Mouse (Mus musculus) heart, postnatal 25 days (tissue): ENCODE data around the gene Sf3a2. TPM values are rescaled to one million over a fixed set of nuclear protein-coding genes. Genes with fewer than 3 reads are reported as not detected.

Experiments
- DNase-seq: peaks from one replicate; pipeline ENCODE4 v3.0.0; 2022; ENCODE audit warnings: low spot score
- intact Hi-C: fragments of 180-260 bp; cut with DNase I; formaldehyde crosslinking; loops from one replicate; pipeline ENCODE4 v1.15.1; 2025
- total RNA-seq, 2 experiments: library from RNA; stranded (reverse); gene quantifications; 2 replicates each; pipeline ENCODE4 v1.2.3; 2021

Gene Sf3a2
- total RNA-seq = 10 to 100 TPM; 29.6 to 29.9 TPM

- intact Hi-C loops = loop anchor here (2.0 kb wide), 1 partner anchor 28 kb away; the partner anchor contains the start of gene Oaz1
- DNase-seq = peak; percentile 91
Observed at GRCm38 (mm10) chr10:80798150-80799006, at the start of gene Sf3a2, which contains the start of gene Plekhj1. Gene Sf3a2, plus strand, starts transcription at chr10:80798198. Gene Plekhj1, minus strand, starts transcription at chr10:80798626.

DNA sequence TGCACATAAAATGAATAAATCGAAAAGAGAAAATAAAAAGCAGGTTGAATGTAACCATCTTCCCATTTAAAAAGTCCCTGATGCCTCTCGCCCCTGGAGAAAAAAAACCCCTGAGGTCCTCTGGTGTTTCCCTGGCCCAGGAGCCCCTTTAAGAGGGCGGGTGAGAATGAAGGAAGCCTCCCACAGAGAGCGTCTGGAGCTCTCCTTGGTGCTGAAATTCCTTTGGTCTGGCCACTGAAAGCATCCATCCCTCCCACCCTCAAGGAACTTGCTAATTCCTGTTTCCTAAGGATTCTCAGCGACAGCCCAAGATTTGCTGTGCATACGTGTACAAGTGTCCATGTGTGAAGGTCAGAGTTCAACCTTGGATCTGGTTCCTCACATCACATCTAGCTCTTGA lies 49.4 kb upstream of the Sf3a2 start:
- DNase-seq = no peak
- intact Hi-C loops = loop anchor here (1.0 to 5.0 kb wide), 3 partner anchors 59 to 249 kb away; partner anchors contain the start of gene Amh

DNA sequence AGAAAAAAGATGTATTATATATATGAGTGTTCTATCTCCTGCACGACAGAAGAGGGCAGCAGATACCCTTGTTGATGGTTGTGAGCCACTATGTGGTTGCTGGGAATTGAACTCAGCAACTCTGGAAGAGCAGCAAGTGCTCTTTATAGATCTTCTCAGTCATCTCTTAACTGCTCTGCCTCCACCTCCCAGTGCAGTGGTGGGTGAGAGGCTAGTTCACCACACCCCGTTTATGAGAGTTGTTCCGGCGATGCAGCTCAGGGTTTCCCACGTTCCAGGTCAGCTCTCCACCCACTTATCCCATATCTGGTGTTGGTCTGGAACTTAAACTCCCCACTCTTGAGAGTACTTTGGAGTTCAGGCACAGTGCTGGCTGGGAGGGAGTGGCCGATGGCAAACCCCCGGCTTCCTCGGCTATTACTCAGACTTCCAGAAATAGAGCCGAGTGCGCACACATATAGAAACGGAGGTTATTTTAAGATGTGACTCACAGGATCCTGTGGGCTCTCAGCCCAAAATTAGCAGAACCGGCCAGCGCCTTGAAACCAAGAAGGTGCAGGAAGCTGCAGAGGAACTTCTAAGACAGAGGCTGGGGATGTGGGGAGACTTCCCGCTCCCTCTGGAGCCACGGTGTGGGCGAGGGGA lies 46.7 kb upstream of the Sf3a2 start:
- intact Hi-C loops = loop anchor here (1.0 kb wide), 1 partner anchor 23 kb away; no protein-coding TSS in a partner anchor
- peak; percentile 69 for DNase-seq

GRCm38 (mm10) chr10:80752079-80752625 lies 45.8 kb upstream of the Sf3a2 start:
- DNase-seq = peak; percentile 61
- intact Hi-C loops = no loop called here

GRCm38 (mm10) chr10:80754594-80755290 lies 43.3 kb upstream of the Sf3a2 start, which contains the start of gene Dot1l:
Gene Dot1l, plus strand, starts transcription at chr10:80755206.
- peak; percentile 97 for DNase-seq
- intact Hi-C loops = no loop called here

DNA sequence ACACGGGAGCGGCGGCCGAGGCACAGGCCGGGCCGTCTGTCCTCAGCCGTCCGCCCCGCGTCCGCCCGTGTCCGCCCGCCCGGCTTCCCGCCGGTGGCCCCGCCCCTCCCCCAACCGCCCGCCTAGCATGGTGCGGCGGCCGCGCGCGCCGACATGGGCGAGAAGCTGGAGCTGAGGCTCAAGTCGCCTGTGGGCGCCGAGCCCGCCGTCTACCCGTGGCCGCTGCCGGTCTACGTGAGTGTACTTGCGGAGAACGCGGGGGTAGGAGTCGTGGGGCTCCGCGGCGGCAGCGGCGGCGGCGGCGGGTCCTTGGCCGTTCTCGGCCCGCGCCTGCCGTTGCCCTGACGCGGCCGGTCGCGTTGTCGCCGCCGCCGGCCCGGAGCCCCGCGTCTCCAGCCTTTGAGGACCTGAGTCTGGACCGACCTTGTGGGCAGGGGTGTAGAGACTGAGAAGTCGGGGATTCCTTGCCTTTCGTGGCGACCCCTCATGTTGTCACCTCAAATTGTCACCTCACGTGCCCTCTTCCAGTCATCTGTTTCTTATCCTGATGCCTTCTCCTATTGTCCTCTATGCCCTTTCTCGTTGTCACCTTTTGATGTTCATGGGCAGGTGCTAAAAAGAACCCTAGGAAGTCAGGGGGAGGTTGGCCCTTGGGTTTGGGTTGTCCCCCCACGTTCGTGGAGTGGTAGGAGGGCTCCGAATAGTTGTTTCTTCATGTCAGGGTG lies 42.5 kb upstream of the Sf3a2 start:
- DNase-seq = no peak
- intact Hi-C loops = loop anchor here (2.0 kb wide), 1 partner anchor 19 kb away; no protein-coding TSS in a partner anchor

- DNase-seq = no peak
- intact Hi-C loops = loop anchor here (2.0 kb wide), 1 partner anchor 19 kb away; no protein-coding TSS in a partner anchor
Observed at GRCm38 (mm10) chr10:80756099-80756498, 41.9 kb upstream of the Sf3a2 start.

DNA sequence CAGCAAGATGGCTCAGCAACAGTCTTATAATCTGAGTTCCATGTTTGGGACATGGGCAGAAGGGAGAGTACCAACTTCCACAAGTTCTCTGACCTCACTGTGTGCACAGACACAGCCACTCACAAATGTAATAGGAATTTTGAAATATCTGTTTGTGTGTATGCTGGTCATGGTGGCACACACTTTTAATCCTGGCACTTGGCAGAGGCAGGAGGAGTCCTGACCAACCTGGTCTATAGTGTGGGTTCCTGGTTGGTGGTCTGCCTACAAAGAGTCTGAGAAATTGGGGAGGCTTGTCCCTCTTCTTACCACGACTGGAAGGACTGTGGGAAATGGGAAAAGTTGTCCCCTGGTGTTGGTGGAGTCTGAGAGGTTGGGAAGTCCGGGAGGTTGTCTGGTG lies 41.5 kb upstream of the Sf3a2 start:
- intact Hi-C loops = loop anchor here (2.0 kb wide), 1 partner anchor 18 kb away; no protein-coding TSS in a partner anchor
- DNase-seq = no peak

DNA sequence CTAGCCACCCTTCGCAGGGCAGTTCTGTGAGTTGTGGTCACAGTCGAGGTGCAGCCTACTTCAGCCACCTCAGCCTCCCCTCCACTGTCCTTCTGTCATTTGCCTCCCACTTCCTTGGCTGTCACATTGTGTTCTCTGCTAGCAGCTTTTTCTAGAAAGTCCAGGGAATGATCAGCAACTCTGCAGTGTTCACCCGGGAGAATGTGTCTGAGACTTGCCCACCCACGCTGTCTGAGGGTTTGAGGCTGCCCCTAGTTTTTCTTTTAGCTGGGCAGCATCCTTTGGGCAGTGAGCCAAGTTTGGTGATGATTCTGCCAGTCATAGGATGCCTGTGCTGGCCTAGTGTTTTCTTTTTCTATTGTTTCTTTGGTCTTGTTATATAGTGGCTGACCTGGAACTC lies 41.0 kb upstream of the Sf3a2 start:
- no peak for DNase-seq
- intact Hi-C loops = loop anchor here (2.0 kb wide), 1 partner anchor 18 kb away; no protein-coding TSS in a partner anchor

DNA sequence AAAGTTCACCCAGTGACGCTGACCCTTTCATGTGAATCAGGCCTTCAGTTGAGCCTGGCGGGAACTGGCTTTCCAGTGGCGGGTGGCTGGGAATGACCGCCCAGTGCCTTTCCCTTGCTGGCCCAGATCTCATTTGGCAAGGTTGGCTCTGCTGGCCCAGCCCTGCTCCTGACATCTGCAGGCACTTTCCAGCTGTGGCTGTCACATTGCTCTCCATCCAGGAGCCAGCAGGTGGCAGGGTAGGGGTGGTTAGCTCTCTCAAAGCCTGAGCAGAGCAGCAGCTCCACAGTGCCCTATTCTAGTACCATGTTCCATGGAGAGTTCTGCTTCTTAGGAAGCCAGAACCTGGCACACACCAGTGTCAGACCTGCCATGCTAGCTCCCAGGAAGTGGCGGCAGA lies 40.3 kb upstream of the Sf3a2 start:
- intact Hi-C loops = loop anchor here (2.0 kb wide), 1 partner anchor 17 kb away; no protein-coding TSS in a partner anchor
- peak; percentile 81 for DNase-seq

GRCm38 (mm10) chr10:80758651-80759050 lies 39.3 kb upstream of the Sf3a2 start:
- intact Hi-C loops = no loop called here
- DNase-seq = no peak

GRCm38 (mm10) chr10:80760596-80761524 lies 37.1 kb upstream of the Sf3a2 start:
- no peak for DNase-seq
- intact Hi-C loops = no loop called here

GRCm38 (mm10) chr10:80761821-80762220 lies 36.2 kb upstream of the Sf3a2 start:
- intact Hi-C loops = no loop called here

GRCm38 (mm10) chr10:80763502-80763901 lies 34.5 kb upstream of the Sf3a2 start:
- DNase-seq = no peak
- intact Hi-C loops = no loop called here

More at GRCm38 (mm10) chr10:80761821-80762220, 36.2 kb upstream of the Sf3a2 start:
- DNase-seq = no peak

- intact Hi-C loops = no loop called here
- no peak for DNase-seq
Observed at GRCm38 (mm10) chr10:80765746-80766145, 32.3 kb upstream of the Sf3a2 start.

DNA sequence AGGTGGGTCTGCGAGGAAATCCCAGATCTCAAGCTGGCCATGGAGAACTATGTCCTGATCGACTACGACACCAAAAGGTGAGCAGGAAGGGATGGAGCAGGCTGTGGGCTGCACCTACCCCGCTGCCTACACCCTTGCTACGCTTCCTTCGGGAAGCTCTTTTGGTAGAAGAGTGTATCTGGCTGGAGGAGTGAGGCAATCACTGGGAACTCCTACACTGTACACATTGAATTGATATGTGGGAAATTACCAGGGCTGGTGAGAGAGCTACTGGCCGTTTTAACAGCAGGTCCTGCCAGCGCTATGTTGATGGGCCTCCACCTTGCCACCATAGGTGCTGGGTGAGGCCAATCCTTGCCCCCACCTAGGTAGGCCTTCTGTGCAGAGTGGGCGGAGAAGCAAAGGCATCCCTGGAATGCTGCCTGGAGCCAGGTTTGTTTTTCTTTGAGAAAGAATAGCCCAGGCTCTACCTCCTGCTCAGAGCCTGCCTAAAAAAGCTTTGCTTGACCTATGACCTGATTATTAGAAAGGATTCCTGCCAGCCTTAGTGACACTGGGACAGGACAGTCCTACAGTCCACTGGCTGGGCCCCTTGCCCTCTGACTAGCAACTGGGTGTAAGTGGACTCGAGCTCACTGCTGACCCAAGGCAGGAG lies 31.7 kb upstream of the Sf3a2 start:
- intact Hi-C loops = no loop called here

DNA sequence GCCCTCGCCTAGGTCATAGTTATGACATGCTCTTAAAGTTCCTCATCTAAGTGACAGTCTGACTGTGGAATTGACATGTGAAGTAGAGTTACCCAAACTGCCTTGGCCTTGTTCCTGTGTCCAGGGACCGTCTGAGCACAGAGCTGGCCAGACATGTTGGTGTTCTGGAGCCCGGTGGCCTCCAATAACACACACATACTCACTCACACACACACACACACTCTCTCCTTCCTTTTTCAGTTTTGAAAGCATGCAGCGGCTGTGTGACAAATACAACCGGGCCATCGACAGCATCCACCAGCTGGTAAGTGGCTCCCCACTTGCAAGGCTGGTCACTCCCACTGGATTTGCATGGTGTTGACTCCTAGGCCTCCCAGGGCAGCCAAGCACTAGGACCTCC lies 29.6 kb upstream of the Sf3a2 start:
- intact Hi-C loops = no loop called here
- DNase-seq = no peak

More for the DNA sequence above, 31.7 kb upstream of the Sf3a2 start:
- no peak for DNase-seq
